Mouse (Mus musculus): ENCODE measurements around the gene Slc31a2. TPM values are rescaled to one million over a fixed set of nuclear protein-coding genes. Genes with fewer than 3 reads are reported as not detected.

Gene Slc31a2
- polyA plus RNA-seq, 1 experiment from 2014 or later = 7.1 TPM

DNA sequence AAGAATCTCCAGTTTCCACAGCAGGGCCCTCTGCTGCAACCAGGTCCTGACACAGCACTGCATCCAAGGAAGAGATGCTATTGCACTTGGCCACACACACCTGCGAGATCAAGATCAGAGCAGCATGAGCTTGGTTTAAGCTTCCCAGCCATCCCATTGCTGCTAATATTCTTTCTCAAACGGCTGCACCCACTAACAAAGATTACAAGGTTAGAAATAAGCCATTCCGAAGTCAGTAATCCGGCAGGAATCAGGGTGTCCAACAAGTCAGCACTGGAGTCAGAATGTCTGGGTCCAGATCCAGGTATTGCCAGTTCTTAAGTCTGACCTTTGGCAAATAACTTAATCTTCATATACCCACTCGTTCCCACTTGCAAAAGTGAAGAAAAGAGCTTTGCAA is 76.2 kb downstream of the Slc31a2 start:
- H3K4me2 ChIP-seq = no peak overlapping the region
- ATAC-seq (ENCODE audit: low FRiP score) = no peak
- no peak overlapping the region for H3K27ac ChIP-seq
- no peaks in the 10 kb centered on the region for H3K4me1 ChIP-seq
- peaks cover 22% of the 10 kb centered on the region for H3K36me3 ChIP-seq (replicated peaks)
- H3K27me3 ChIP-seq = no peaks in the 10 kb centered on the region
- no peak overlapping the region for H3K4me3 ChIP-seq (replicated peaks)
- H3K9ac ChIP-seq = no peak overlapping the region
- H3K9me3 ChIP-seq = no peaks in the 10 kb centered on the region
- 88% methylated on average over 5 of the region's 5 CpGs for WGBS

DNA sequence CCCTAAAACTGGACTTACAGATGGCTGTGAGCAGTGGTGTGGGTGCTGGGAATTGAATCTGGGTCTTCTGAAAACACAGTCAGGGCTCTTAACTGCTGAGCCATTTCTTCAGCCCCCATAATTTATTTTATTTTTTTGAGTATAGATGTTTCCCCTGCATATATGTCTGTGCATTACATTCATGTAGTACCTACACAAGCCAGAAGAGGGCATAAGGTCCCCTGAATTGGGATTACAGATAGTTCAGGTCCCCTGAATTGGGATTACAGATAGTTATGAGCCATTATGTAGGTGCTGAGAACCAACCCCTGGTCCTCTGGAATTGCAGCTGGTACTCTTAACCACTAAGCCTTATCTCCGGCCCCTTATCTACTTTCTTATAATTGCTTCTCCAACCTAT is 81.6 kb downstream of the Slc31a2 start:
- WGBS = 100% methylated on average over 1 of the region's 1 CpGs
- Histone ChIP-seq H3K36me3 (replicated peaks) (peaks cover 14% of the 10 kb centered on the region), H3K4me1 (no peaks in the 10 kb centered on the region), H3K9ac (no peak overlapping the region), H3K9me3 (no peaks in the 10 kb centered on the region), H3K27ac (no peak overlapping the region), H3K27me3 (no peaks in the 10 kb centered on the region), H3K4me2 (no peak overlapping the region), H3K4me3 (replicated peaks) (no peak overlapping the region)
- no peak for ATAC-seq (ENCODE audit: low FRiP score)

DNA sequence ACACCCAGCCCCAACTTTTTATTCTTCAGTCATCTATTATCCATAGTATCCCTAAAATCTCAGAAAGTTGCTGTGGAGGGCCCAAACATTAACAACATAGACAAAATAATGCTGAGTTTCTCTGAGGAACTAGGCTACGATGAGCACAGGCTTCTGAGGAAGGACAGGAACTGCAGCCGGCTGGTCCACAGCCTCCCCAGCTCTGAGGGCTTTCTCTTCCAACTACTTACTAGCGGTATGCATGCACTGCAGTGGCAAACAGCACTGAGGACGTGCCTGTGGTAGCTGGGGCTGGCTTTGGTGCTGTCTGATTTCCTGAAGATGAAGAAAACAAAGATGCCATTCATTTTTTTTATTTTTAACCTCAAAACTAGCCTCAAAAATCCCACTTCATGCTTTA is 83.5 kb downstream of the Slc31a2 start:
- WGBS = 85% methylated on average over 4 of the region's 4 CpGs
- H3K27me3 ChIP-seq = no peaks in the 10 kb centered on the region
- ATAC-seq (ENCODE audit: low FRiP score) = no peak
- no peaks in the 10 kb centered on the region for H3K9me3 ChIP-seq
- no peak overlapping the region for H3K9ac ChIP-seq
- H3K27ac ChIP-seq = no peak overlapping the region
- no peak overlapping the region for H3K4me3 ChIP-seq (replicated peaks)
- H3K36me3 ChIP-seq (replicated peaks) = peaks cover 14% of the 10 kb centered on the region
- no peak overlapping the region for H3K4me2 ChIP-seq
- H3K4me1 ChIP-seq = no peaks in the 10 kb centered on the region

DNA sequence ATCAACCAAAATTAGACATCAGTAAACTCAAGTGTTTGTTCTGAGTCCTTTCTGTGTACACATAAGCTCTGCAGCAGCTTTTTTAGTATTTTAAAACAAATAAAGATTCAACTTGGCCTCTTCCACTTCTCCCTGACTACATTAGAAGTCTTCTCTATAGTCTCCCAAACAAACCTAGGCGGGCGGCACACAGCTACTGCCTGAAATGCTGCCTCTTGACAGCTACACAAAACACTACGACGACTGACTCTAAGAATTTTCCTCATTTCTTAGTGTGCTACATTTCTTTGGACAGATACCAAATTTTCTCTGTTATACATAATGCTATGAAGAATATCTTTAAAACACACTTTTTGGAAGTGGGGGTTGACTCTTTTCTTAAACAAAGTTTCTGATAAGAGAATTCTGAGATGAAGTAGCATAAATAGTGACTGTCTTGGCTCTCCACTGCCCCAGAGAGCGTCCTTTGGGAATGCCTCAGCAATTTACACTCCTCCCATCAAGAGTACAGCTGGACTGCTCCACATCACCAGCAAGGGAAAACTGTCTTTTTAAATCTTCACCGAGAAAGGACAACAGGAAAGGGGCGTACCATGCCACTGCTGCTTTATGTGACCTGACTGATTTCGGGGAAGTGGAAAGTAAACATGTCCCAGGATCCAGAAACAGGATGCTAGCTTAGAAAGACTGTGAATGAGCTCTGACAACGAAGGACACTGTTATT is 85.4 kb downstream of the Slc31a2 start:
- 84% methylated on average over 9 of the region's 9 CpGs for WGBS
- Histone ChIP-seq H3K4me2 (no peak overlapping the region), H3K36me3 (replicated peaks) (peaks cover 17% of the 10 kb centered on the region), H3K27me3 (no peaks in the 10 kb centered on the region), H3K4me1 (no peaks in the 10 kb centered on the region), H3K9me3 (no peaks in the 10 kb centered on the region), H3K4me3 (replicated peaks) (no peak overlapping the region), H3K27ac (no peak overlapping the region), H3K9ac (no peak overlapping the region)
- ATAC-seq (ENCODE audit: low FRiP score) = no peak

Other genes with a start within 250 kb of the Slc31a2 start
- gene Mup20, start 208.4 kb upstream of the Slc31a2 start, polyA plus RNA-seq (2016; fragmentation: Nextera tagmentation; extraction: Ambion mirVana) = not detected in 2 replicates
- gene Mup3, start 175.2 kb upstream of the Slc31a2 start, polyA plus RNA-seq (2016; fragmentation: Nextera tagmentation; extraction: Ambion mirVana) = not detected in 2 replicates
- not detected in 2 replicates for gene Mup21, start 111.7 kb upstream of the Slc31a2 start, polyA plus RNA-seq (2016; fragmentation: Nextera tagmentation; extraction: Ambion mirVana)
- 23.5 and 28.2 TPM in 2 replicates for gene Zfp37, start 31.5 kb upstream of the Slc31a2 start, polyA plus RNA-seq (2016; fragmentation: Nextera tagmentation; extraction: Ambion mirVana)
- 23.7 and 24.0 TPM in 2 replicates for gene Fkbp15, start 98.0 kb downstream of the Slc31a2 start, polyA plus RNA-seq (2016; fragmentation: Nextera tagmentation; extraction: Ambion mirVana)
- 48.7 and 49.0 TPM in 2 replicates for gene Slc31a1, start 98.2 kb downstream of the Slc31a2 start, polyA plus RNA-seq (2016; fragmentation: Nextera tagmentation; extraction: Ambion mirVana)
- 173 and 178 TPM in 2 replicates for gene Cdc26, start 146.1 kb downstream of the Slc31a2 start, polyA plus RNA-seq (2016; fragmentation: Nextera tagmentation; extraction: Ambion mirVana)
- gene Prpf4, start 146.2 kb downstream of the Slc31a2 start, polyA plus RNA-seq (2016; fragmentation: Nextera tagmentation; extraction: Ambion mirVana) = 25.8 and 27.8 TPM in 2 replicates
- gene Rnf183, start 172.7 kb downstream of the Slc31a2 start, polyA plus RNA-seq (2016; fragmentation: Nextera tagmentation; extraction: Ambion mirVana) = not detected in 2 replicates
- 11.9 and 14.8 TPM in 2 replicates for gene Wdr31, start 208.3 kb downstream of the Slc31a2 start, polyA plus RNA-seq (2016; fragmentation: Nextera tagmentation; extraction: Ambion mirVana)
- gene Bspry, start 217.5 kb downstream of the Slc31a2 start, polyA plus RNA-seq (2016; fragmentation: Nextera tagmentation; extraction: Ambion mirVana) = 0.92 and 1.3 TPM in 2 replicates
- 7.7 and 9.5 TPM in 2 replicates for gene Hdhd3, start 240.9 kb downstream of the Slc31a2 start, polyA plus RNA-seq (2016; fragmentation: Nextera tagmentation; extraction: Ambion mirVana)

Measured in forebrain, embryonic 12.5 days (tissue).